Mouse (Mus musculus): ENCODE measurements around the gene Dok3.

The Dok3 gene

GRCm38 (mm10) chr13:55540933-55541332 lies 11.8 kb upstream of the Dok3 start:
- peak; percentile 48 for DNase-seq (ENCODE audit: low spot score)

- DNase-seq (ENCODE audit: low spot score) = peak; percentile 100
Measured at GRCm38 (mm10) chr13:55536194-55537175, 7.4 kb upstream of the Dok3 start, which contains the start of gene Ddx41. Ddx41 (minus strand) TSS chr13:55536658.

GRCm38 (mm10) chr13:55535796-55536193 lies 6.7 kb upstream of the Dok3 start:
- no peak for DNase-seq (ENCODE audit: low spot score)

GRCm38 (mm10) chr13:55535191-55535590 lies 6.1 kb upstream of the Dok3 start:
- DNase-seq (ENCODE audit: low spot score) = no peak

GRCm38 (mm10) chr13:55527834-55528772 lies 993 bp downstream of the Dok3 start:
- peak; percentile 50 for DNase-seq (ENCODE audit: low spot score)

- DNase-seq (ENCODE audit: low spot score) = no peak
Measured at GRCm38 (mm10) chr13:55527212-55527611, 1.9 kb downstream of the Dok3 start.

- DNase-seq (ENCODE audit: low spot score) = no peak
Measured at GRCm38 (mm10) chr13:55525733-55526553, 3.2 kb downstream of the Dok3 start.

- no peak for DNase-seq (ENCODE audit: low spot score)
Measured at GRCm38 (mm10) chr13:55523951-55524600, 5.0 kb downstream of the Dok3 start.

GRCm38 (mm10) chr13:55523278-55523677 lies 5.8 kb downstream of the Dok3 start:
- no peak for DNase-seq (ENCODE audit: low spot score)

GRCm38 (mm10) chr13:55522730-55523129 lies 6.4 kb downstream of the Dok3 start:
- no peak for DNase-seq (ENCODE audit: low spot score)

GRCm38 (mm10) chr13:55519606-55520005 lies 9.5 kb downstream of the Dok3 start:
- no peak for DNase-seq (ENCODE audit: low spot score)

- DNase-seq (ENCODE audit: low spot score) = peak; percentile 87
Measured at GRCm38 (mm10) chr13:55516955-55517354, 12.1 kb downstream of the Dok3 start.

- no peak for DNase-seq (ENCODE audit: low spot score)
Measured at GRCm38 (mm10) chr13:55513828-55514227, 15.3 kb downstream of the Dok3 start.

GRCm38 (mm10) chr13:55513111-55513748 lies 15.9 kb downstream of the Dok3 start, which contains the start of gene Pdlim7:
Pdlim7 (minus strand) TSS chr13:55513676.
- DNase-seq (ENCODE audit: low spot score) = peak; percentile 87

- peak; percentile 35 for DNase-seq (ENCODE audit: low spot score)
Measured at GRCm38 (mm10) chr13:55512379-55513031, 16.6 kb downstream of the Dok3 start.

- no peak for DNase-seq (ENCODE audit: low spot score)
Measured at GRCm38 (mm10) chr13:55511492-55511861, 17.6 kb downstream of the Dok3 start.

GRCm38 (mm10) chr13:55510668-55511491 lies 18.2 kb downstream of the Dok3 start:
- peak; percentile 84 for DNase-seq (ENCODE audit: low spot score)

- no peak for DNase-seq (ENCODE audit: low spot score)
Measured at GRCm38 (mm10) chr13:55510332-55510667, 18.8 kb downstream of the Dok3 start.

- no peak for DNase-seq (ENCODE audit: low spot score)
Measured at GRCm38 (mm10) chr13:55508531-55508930, 20.6 kb downstream of the Dok3 start.
